Mouse (Mus musculus): ENCODE measurements around the gene Cldnd1.

DNA sequence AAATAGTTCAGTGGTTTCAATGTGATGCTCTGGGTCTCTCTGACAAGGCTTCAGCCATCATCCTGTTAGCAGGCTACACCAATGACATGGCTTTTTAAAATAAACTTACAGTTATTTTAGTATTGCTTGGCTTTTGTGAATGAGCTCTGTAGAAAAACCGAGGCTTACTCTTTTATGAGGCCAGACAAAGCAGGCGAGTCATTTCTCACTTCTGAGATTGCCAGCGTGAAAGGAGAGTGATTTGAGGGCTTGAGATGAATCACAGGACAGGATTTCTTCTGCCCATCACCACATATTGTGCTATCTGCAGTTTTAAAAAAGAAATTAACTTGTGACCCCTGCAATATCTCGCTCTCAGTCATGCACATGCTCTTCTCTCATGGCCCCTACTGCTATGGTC is 12.7 kb upstream of the Cldnd1 start:
- TF ChIP-seq CTCF (IDR thresholded peaks at IDR 0.05), result no peak
- TF ChIP-seq EP300 (IDR thresholded peaks at IDR 0.05), result no peak
